Mouse (Mus musculus): ENCODE measurements around the gene Lce3b. TPM values are rescaled to one million over a fixed set of nuclear protein-coding genes. Genes with fewer than 3 reads are reported as not detected.

The Lce3b gene
- total RNA-seq (2018; cell fraction: chromatin; rRNA removed), result not detected
- total RNA-seq (2018; cell fraction: cytosol; rRNA removed), result not detected
- total RNA-seq (2018; cell fraction: nucleus; rRNA removed), result not detected
- polyA plus RNA-seq (2018), result not detected in 3 replicates

- WGBS (ENCODE audit: missing documents), result 65% methylated on average over 2 of the region's 2 CpGs
Observed at GRCm38 (mm10) chr3:92932679-92933078, at the start of gene Lce3b. Gene Lce3b, plus strand, starts transcription at chr3:92932979.

GRCm38 (mm10) chr3:92894063-92894462, 38.7 kb upstream of the Lce3b start:
- 68% methylated on average over 3 of the region's 3 CpGs for WGBS (ENCODE audit: missing documents)
- H3K27ac ChIP-seq, result no peak overlapping the region
- H3K79me2 ChIP-seq (ENCODE audit: inconsistent target), result no peaks in the 10 kb centered on the region
- H3K36me3 ChIP-seq (ENCODE audit: inconsistent target), result no peaks in the 10 kb centered on the region
- H3K4me3 ChIP-seq (ENCODE audit: inconsistent target), result no peak overlapping the region

More at GRCm38 (mm10) chr3:92932679-92933078, at the start of gene Lce3b:
- no peak within 1 kb of the TSS for H3K4me3 ChIP-seq (ENCODE audit: inconsistent target)
- H3K36me3 ChIP-seq (ENCODE audit: inconsistent target), result no peaks in the 10 kb centered on the region
- no peak within 1 kb of the TSS for H3K27ac ChIP-seq
- no peaks in the 10 kb centered on the region for H3K79me2 ChIP-seq (ENCODE audit: inconsistent target)

GRCm38 (mm10) chr3:92894489-92894888, 38.3 kb upstream of the Lce3b start:
- Histone ChIP-seq H3K79me2 (ENCODE audit: inconsistent target) (no peaks in the 10 kb centered on the region), H3K36me3 (ENCODE audit: inconsistent target) (no peaks in the 10 kb centered on the region), H3K27ac (no peak overlapping the region), H3K4me3 (ENCODE audit: inconsistent target) (no peak overlapping the region)
- WGBS (ENCODE audit: missing documents), result 69% methylated on average over 1 of the region's 1 CpGs

GRCm38 (mm10) chr3:92902992-92903391, 29.8 kb upstream of the Lce3b start:
- Histone ChIP-seq H3K27ac (no peak overlapping the region), H3K79me2 (ENCODE audit: inconsistent target) (no peaks in the 10 kb centered on the region), H3K4me3 (ENCODE audit: inconsistent target) (no peak overlapping the region), H3K36me3 (ENCODE audit: inconsistent target) (no peaks in the 10 kb centered on the region)
- 14% methylated on average over 3 of the region's 3 CpGs for WGBS (ENCODE audit: missing documents)

GRCm38 (mm10) chr3:92903640-92904039, 29.1 kb upstream of the Lce3b start:
- Histone ChIP-seq H3K79me2 (ENCODE audit: inconsistent target) (no peaks in the 10 kb centered on the region), H3K27ac (no peak overlapping the region), H3K36me3 (ENCODE audit: inconsistent target) (no peaks in the 10 kb centered on the region), H3K4me3 (ENCODE audit: inconsistent target) (no peak overlapping the region)
- WGBS (ENCODE audit: missing documents), result 32% methylated on average over 4 of the region's 4 CpGs

- WGBS (ENCODE audit: missing documents), result 51% methylated on average over 3 of the region's 3 CpGs
- Histone ChIP-seq H3K27ac (no peak overlapping the region), H3K79me2 (ENCODE audit: inconsistent target) (no peaks in the 10 kb centered on the region)
Observed at GRCm38 (mm10) chr3:92905182-92905581, 27.6 kb upstream of the Lce3b start.

GRCm38 (mm10) chr3:92907571-92907970, 25.2 kb upstream of the Lce3b start:
- Histone ChIP-seq H3K4me3 (ENCODE audit: inconsistent target) (no peak overlapping the region), H3K79me2 (ENCODE audit: inconsistent target) (no peaks in the 10 kb centered on the region), H3K27ac (no peak overlapping the region), H3K36me3 (ENCODE audit: inconsistent target) (no peaks in the 10 kb centered on the region)
- 23% methylated on average over 4 of the region's 4 CpGs for WGBS (ENCODE audit: missing documents)

More at GRCm38 (mm10) chr3:92905182-92905581, 27.6 kb upstream of the Lce3b start:
- H3K4me3 ChIP-seq (ENCODE audit: inconsistent target), result no peak overlapping the region
- no peaks in the 10 kb centered on the region for H3K36me3 ChIP-seq (ENCODE audit: inconsistent target)

GRCm38 (mm10) chr3:92920364-92920763, 12.4 kb upstream of the Lce3b start:
- no peaks in the 10 kb centered on the region for H3K79me2 ChIP-seq (ENCODE audit: inconsistent target)
- 57% methylated on average over 4 of the region's 4 CpGs for WGBS (ENCODE audit: missing documents)
- H3K36me3 ChIP-seq (ENCODE audit: inconsistent target), result no peaks in the 10 kb centered on the region
- H3K27ac ChIP-seq, result no peak overlapping the region
- no peak overlapping the region for H3K4me3 ChIP-seq (ENCODE audit: inconsistent target)

GRCm38 (mm10) chr3:92926130-92926529, 6.6 kb upstream of the Lce3b start, which contains the start of gene Lce3a:
Gene Lce3a, minus strand, starts transcription at chr3:92926230.
- Histone ChIP-seq H3K27ac (no peak within 1 kb of the TSS), H3K4me3 (ENCODE audit: inconsistent target) (no peak within 1 kb of the TSS), H3K79me2 (ENCODE audit: inconsistent target) (no peaks in the 10 kb centered on the region), H3K36me3 (ENCODE audit: inconsistent target) (no peaks in the 10 kb centered on the region)
- WGBS (ENCODE audit: missing documents), result 58% methylated on average over 2 of the region's 2 CpGs

- no peaks in the 10 kb centered on the region for H3K36me3 ChIP-seq (ENCODE audit: inconsistent target)
- 83% methylated on average over 1 of the region's 1 CpGs for WGBS (ENCODE audit: missing documents)
- no peak within 1 kb of the TSS for H3K27ac ChIP-seq
Observed at GRCm38 (mm10) chr3:92944186-92944585, 11.4 kb downstream of the Lce3b start, which contains the start of gene Lce3c. Gene Lce3c, plus strand, starts transcription at chr3:92944486.

GRCm38 (mm10) chr3:92957090-92957489, 24.3 kb downstream of the Lce3b start, which contains the start of gene Lce3d:
Gene Lce3d, plus strand, starts transcription at chr3:92957390.
- no peaks in the 10 kb centered on the region for H3K79me2 ChIP-seq (ENCODE audit: inconsistent target)
- H3K27ac ChIP-seq, result no peak within 1 kb of the TSS
- 81% methylated on average over 1 of the region's 1 CpGs for WGBS (ENCODE audit: missing documents)
- no peaks in the 10 kb centered on the region for H3K36me3 ChIP-seq (ENCODE audit: inconsistent target)
- no peak within 1 kb of the TSS for H3K4me3 ChIP-seq (ENCODE audit: inconsistent target)

More at GRCm38 (mm10) chr3:92944186-92944585, 11.4 kb downstream of the Lce3b start, which contains the start of gene Lce3c:
- no peaks in the 10 kb centered on the region for H3K79me2 ChIP-seq (ENCODE audit: inconsistent target)
- H3K4me3 ChIP-seq (ENCODE audit: inconsistent target), result no peak within 1 kb of the TSS

- Histone ChIP-seq H3K4me3 (ENCODE audit: inconsistent target) (no peak within 1 kb of the TSS), H3K36me3 (ENCODE audit: inconsistent target) (no peaks in the 10 kb centered on the region), H3K79me2 (ENCODE audit: inconsistent target) (no peaks in the 10 kb centered on the region), H3K27ac (no peak within 1 kb of the TSS)
- WGBS (ENCODE audit: missing documents), result 76% methylated on average over 2 of the region's 2 CpGs
Observed at GRCm38 (mm10) chr3:92966761-92967160, 34.0 kb downstream of the Lce3b start, which contains the start of gene Lce3e. Gene Lce3e, plus strand, starts transcription at chr3:92967061.

GRCm38 (mm10) chr3:92978484-92978883, 45.7 kb downstream of the Lce3b start:
- Histone ChIP-seq H3K79me2 (ENCODE audit: inconsistent target) (no peaks in the 10 kb centered on the region), H3K36me3 (ENCODE audit: inconsistent target) (no peaks in the 10 kb centered on the region), H3K4me3 (ENCODE audit: inconsistent target) (no peak overlapping the region), H3K27ac (no peak overlapping the region)
- WGBS (ENCODE audit: missing documents), result 74% methylated on average over 2 of the region's 2 CpGs
